Mouse (Mus musculus) thymus, adult 18-20 months (tissue): ENCODE measurements around the gene Sh3bp4.

ENCODE experiments used
- DNase-seq, 2 experiments: peaks; one replicate each; pipeline ENCODE4 v3.0.0; 2022; ENCODE audit warnings: mixed read lengths in 2 of 2

Gene Sh3bp4

GRCm38 (mm10) chr1:89070103-89070700 lies at the start of gene Sh3bp4:
Gene Sh3bp4 (plus strand): TSS chr1:89070415.
- peak; percentile 94 for DNase-seq

DNA sequence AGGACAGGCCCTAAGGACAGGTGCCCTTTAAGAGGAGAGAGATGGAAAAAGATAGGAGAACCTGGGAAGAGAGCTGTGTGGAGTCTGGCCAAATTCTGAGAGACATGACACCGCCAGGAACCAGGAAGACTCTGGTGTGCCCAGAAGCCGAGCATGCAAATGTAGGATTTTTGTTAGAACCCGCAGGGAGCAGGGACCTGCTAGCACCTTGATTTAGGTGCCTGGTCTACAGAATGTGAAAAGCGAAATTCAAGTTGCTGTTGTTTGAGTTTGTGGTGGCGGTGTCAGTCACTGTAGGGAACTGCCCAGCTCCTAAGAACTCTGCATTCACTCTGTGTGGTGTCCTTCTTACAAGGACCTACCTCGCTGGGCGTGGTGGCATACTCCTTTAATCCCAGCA lies 47.2 kb upstream of the Sh3bp4 start:
- no peak for DNase-seq

DNA sequence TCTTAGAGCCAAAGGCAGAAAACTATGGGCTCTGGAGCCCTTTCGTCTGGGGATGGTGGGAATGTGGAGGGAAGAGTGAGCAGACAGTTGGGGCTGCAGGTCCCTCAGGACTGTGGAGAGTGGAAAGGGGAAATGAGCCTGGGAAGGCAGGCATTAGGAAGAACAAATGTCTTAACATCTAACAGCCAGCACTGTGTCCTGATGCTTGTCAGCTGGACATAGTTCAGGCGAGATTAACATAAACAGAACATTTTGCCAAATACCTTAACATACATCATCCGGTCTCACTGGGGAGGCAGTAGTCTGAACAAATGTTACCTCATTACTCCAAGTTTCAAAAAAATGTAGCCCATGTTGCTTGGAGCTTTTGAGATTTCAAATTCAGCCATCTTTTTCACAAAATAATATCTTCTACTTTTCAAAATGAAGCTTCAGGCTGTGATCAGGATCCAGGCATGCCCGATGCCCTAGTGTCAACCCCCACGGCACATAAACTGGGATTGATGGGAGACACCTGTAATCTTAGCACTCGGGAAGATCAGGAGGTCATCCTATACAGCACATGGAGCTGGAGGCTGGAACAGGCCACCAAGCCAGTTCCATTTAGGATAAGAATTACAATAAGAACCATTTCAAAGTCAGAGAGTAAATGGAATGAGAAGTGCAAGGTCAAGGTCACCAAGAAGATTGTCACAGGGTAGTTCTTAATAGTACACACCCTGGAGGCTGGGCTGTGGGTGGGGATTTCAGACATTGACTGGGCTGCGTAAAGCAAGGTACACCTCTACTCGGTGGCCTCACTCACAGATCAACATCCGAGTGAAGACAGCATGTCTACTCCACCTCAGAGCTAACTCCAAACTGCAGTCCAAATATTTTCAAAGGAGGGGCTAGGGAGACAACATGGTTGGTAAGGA lies 45.3 kb upstream of the Sh3bp4 start:
- DNase-seq = no peak

- no peak for DNase-seq
Measured at GRCm38 (mm10) chr1:89026040-89026439, 44.2 kb upstream of the Sh3bp4 start.

- no peak for DNase-seq
Measured at GRCm38 (mm10) chr1:89029136-89029927, 40.9 kb upstream of the Sh3bp4 start.

GRCm38 (mm10) chr1:89033661-89034060 lies 36.6 kb upstream of the Sh3bp4 start:
- no peak for DNase-seq

GRCm38 (mm10) chr1:89034061-89034460 lies 36.2 kb upstream of the Sh3bp4 start:
- DNase-seq = no peak

DNA sequence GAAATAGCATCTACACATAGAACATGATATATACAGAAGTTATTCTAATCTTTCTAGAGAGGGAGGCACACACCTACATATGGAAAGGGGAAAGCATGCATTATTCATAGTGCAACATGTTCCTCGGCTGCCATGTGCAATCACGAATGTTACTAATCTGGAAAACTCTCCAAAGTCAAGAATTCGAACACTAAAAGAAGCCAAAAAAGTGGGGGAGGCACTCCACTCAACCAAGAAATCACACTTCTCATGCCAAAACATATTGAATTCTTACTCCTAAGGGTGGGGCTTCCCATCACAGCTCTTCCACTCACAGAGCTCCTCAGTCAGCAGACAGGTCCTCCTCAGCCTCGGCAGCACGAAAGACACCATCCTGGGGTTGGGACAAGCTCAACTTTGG lies 35.1 kb upstream of the Sh3bp4 start:
- DNase-seq = no peak

DNA sequence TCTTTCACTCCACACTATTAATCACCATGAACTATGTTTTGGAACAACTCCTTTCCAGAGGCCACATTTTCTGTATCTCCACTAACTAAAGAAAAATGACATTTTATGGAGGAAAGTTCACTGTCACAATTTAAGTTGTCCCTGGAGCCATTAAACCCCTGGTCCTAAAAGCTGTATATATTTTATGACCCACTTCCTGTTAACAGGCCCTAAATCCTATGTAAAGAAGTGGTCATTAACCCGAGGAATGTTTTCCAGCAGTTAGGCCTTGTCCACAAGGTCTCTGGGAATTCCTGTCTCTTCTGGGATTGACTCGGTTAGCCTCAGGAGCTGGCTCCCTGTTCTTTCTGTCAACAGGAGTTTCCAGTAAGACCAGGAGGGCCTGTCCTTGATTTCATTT lies 30.4 kb upstream of the Sh3bp4 start:
- DNase-seq = no peak

GRCm38 (mm10) chr1:89041290-89041689 lies 28.9 kb upstream of the Sh3bp4 start:
- DNase-seq = no peak

DNA sequence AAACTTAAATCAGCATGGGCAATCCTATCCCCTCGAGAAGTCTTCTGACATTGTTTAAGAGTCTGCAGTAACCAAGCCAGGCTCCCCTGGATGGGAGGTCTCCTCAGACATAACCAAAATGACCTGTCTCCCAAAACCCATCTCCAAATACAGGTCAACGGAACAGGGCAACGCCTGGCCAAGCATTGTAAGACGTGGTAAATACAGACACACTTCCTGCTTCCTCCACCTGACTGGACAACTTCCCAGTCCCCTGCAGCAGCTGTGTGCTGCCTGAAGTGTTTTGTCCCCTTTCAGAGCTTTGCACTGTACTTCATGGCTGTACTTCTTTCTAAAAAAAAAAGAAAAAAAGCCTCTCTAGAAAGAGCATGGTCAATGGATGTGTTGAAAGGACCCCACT lies 28.1 kb upstream of the Sh3bp4 start:
- DNase-seq = no peak

GRCm38 (mm10) chr1:89042956-89043355 lies 27.3 kb upstream of the Sh3bp4 start:
- DNase-seq = no peak

GRCm38 (mm10) chr1:89045403-89045802 lies 24.8 kb upstream of the Sh3bp4 start:
- DNase-seq = no peak

- DNase-seq = no peak
Measured at GRCm38 (mm10) chr1:89049506-89049905, 20.7 kb upstream of the Sh3bp4 start.

GRCm38 (mm10) chr1:89056175-89056574 lies 14.0 kb upstream of the Sh3bp4 start:
- DNase-seq = no peak

DNA sequence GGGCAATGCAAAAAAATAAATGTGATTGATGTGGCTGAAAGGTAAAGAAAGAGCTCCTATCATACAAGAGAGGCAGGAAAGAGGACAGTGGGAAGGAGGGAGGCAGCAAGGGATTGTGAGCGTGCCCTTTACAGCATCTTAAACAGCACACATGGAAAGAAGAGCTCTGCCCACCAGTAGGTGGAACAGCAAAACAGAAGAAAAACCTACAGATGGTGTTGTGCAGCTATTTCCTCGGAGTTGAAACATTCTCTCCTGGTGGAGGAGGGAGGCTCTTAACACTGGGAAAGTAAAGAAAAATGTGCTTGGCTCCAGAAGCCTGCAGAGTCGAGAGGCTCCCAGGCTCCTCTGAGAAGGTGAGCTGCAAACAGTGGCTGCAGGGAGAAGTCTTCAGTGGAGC lies 12.8 kb upstream of the Sh3bp4 start:
- no peak for DNase-seq

- DNase-seq = no peak
Measured at GRCm38 (mm10) chr1:89058011-89058410, 12.2 kb upstream of the Sh3bp4 start.

DNA sequence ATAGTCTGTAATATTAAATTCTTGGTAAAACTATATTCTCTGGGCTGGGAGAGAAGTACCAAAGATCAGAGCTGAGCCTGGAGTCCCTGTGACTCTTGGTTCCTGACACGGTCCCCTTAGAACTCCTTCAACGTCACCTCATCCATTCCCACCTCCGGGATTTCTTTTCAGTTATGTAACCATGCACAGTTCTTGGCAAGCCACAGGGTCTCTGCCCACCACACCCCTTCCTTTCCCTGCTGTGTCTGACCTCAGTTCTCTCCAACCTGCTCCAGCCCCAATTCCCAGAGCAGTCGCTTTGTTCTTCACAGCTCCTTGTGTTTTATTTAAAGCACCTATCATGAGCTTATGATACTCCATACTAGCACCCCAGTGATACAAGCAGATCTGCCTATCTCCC lies 7.2 kb upstream of the Sh3bp4 start:
- no peak for DNase-seq

GRCm38 (mm10) chr1:89063800-89064199 lies 6.4 kb upstream of the Sh3bp4 start:
- no peak for DNase-seq

DNA sequence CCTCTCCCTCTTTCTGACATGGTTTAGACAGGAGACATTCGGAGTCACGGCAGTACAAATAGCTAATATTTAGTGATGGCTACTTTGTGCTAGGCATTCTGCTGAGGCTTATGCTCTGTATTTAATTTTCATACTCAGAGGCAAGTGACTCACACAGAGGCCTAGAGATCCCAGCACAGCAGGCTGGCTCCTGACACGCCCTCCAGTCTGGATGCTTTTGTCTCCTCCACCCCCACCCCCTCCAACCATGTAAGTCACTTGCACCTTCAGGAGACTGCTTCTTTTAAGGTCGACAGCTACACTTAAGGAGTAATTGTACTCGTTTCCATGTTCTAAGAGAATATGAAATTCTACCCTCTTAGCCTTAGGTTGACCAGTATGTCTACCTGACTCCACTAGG lies 1.4 kb upstream of the Sh3bp4 start:
- no peak for DNase-seq

- peak; percentile 20 to 25 for DNase-seq
Measured at GRCm38 (mm10) chr1:89069479-89070102, 624 bp upstream of the Sh3bp4 start.

DNA sequence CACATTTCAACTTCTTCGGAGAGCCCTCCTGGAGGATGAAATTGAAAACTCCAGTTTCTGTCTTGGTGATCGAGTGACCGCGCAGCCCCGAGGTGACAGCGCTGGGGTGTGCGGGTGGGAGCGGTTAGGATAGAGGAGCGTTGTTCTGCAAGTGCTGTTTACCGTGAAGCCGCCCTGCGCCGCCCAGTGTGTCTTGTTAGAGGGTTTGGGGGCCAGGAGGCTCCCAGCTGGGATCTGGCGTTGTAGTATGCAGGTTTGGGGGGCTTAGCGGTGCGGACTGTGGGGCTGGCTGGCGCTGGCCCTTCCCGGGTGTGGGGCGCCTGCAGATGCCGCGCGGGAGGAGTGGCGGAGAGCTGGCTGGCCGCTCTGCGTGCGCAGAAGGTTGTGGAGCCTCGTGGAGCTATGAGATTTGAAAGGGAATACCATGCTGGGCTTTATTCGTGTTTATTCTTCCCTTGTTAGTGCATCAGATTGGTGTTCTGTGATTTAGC lies 701 bp downstream of the Sh3bp4 start:
- peak; percentile 19 to 20 for DNase-seq
